Mouse (Mus musculus) limb, embryonic 15.5 days (tissue): ENCODE measurements around the gene Skil. TPM values are rescaled to one million over a fixed set of nuclear protein-coding genes. Genes with fewer than 3 reads are reported as not detected.
A peak's percentile ranks its signal among the peaks of the same experiment; 100 is the strongest.

ENCODE experiments used
- ATAC-seq: fragments of 200-750 bp; cut with Nextera tagmentation; 2 replicates; pipeline ENCODE4 v1.8.0; 2017; ENCODE audit warnings: low read depth, moderate TSS enrichment; ENCODE audit not compliant: insufficient number of reproducible peaks, low FRiP score, low TSS enrichment
- H3K27ac ChIP-seq: fragments of 300-500 bp; sonication (generic); 2 replicates; pipeline ENCODE4 v1.5.1; 2015; ENCODE audit warnings: moderate library complexity, mild to moderate bottlenecking, inconsistent platforms
- H3K27me3 ChIP-seq: fragments of 300-500 bp; sonication (generic); 2 replicates; pipeline ENCODE4 v1.6.1; 2015; ENCODE audit warnings: inconsistent platforms
- H3K36me3 ChIP-seq: fragments of 300-500 bp; sonication (generic); 2 replicates; pipeline ENCODE4 v1.6.1; 2015; ENCODE audit warnings: inconsistent platforms
- H3K4me1 ChIP-seq: fragments of 300-500 bp; sonication (generic); 2 replicates; pipeline ENCODE4 v1.6.1; 2015; ENCODE audit warnings: inconsistent platforms
- H3K4me2 ChIP-seq: fragments of 300-500 bp; sonication (generic); 2 replicates; pipeline ENCODE4 v1.6.1; 2015; ENCODE audit warnings: mild to moderate bottlenecking, inconsistent platforms
- H3K4me3 ChIP-seq: fragments of 300-500 bp; sonication (generic); 2 replicates; pipeline ENCODE4 v1.5.1; 2015; ENCODE audit warnings: mild to moderate bottlenecking, inconsistent platforms
- H3K9ac ChIP-seq: fragments of 300-500 bp; sonication (generic); 2 replicates; pipeline ENCODE4 v1.6.1; 2015; ENCODE audit warnings: inconsistent platforms
- H3K9me3 ChIP-seq: fragments of 300-500 bp; sonication (generic); 2 replicates; pipeline ENCODE4 v1.6.1; 2016; ENCODE audit warnings: inconsistent platforms
- WGBS: fragments of 180-500 bp; shearing (Covaris S2); methylation state at CpG from one replicate; pipeline ENCODE4 v1.1.7; 2015; 5-methylcytosine and 5-hydroxymethylcytosine counted together
- polyA plus RNA-seq: library from polyadenylated mRNA; unstranded; fragments of >200 nt; fragmentation: Nextera tagmentation; extraction: Ambion mirVana; gene quantifications from 2 replicates; pipeline ENCODE4 v1.2.1, GENCODE M21; 2015

Skil gene
- polyA plus RNA-seq, 1 experiment from 2014 or later, result 22.0 TPM

DNA sequence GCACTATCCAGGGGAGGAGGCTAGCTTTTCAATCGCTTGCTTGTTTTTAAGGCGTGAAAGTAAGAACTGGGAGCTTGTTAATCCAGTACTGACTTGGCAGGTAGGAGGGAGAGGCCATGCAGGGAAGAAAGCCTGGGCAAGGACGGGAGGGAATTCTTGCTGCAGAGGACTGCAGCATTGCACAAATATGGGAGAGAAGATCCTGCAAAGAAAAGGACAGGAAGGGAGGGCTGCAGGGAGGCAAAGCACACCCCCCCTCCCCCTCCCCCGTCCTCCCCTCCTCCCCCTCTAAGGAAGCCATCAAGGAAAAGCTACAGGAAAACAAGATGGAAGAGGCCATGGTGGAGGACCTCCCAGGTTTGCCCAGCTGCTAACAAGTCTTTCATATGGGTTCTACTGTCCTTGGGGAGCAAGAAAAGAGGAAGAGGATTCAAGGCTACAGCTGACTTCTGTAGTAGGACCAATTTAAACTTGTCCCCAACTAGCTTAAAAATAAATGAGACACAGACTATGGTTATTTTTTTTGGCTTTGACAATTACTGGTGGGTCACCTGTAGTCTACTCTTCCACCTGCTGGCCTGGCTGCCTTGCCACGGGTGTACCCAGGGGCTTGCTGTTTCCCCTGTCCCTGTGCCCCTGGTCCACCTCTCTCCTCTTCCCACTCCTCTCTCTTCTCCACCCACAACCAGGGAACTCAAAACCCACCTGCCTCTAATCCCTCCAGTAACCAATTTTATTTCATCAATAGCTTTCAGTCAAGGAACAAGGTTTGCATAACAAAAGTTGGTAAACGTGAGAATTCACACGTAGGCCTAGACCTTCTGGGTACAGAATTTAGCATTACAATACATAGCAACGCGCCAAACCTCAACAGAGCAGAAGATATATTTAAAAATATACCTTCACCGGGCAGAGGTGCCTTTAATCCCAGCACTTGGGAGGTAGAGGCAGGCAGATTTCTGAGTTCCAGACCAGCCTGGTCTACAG is 5.8 kb upstream of the Skil start:
- Histone ChIP-seq H3K9me3 (no peaks in the 10 kb centered on the region), H3K4me1 (peaks cover 15% of the 10 kb centered on the region), H3K9ac (no peak overlapping the region), H3K4me3 (no peak overlapping the region), H3K4me2 (no peak overlapping the region), H3K36me3 (no peaks in the 10 kb centered on the region), H3K27ac (no peak overlapping the region), H3K27me3 (no peaks in the 10 kb centered on the region)
- no peak for ATAC-seq
- 40% methylated on average over 10 of the region's 10 CpGs for WGBS

DNA sequence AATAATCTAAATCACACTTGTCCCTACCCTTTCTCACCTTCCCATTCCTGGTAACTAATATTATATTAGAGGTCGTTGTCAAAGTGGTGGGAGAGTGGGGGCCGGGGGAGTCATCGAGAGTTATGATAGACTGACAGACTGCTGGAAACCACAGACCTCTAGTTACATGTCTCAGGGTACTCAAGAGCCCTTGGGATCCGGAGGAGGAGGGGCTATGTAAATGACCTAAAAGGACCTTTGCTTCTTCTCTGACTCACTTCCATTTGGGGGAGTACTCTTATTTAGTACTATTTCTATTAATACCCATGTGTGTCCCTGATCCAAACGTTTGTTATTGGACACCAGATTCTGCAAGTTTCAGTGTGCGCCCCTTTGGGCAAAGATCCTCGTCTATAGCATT is 4.9 kb upstream of the Skil start:
- Histone ChIP-seq H3K9ac (no peak overlapping the region), H3K27ac (no peak overlapping the region), H3K27me3 (no peaks in the 10 kb centered on the region), H3K4me3 (no peak overlapping the region), H3K4me1 (peaks cover 15% of the 10 kb centered on the region), H3K9me3 (no peaks in the 10 kb centered on the region), H3K36me3 (no peaks in the 10 kb centered on the region), H3K4me2 (no peak overlapping the region)
- WGBS, result 56% methylated on average over 7 of the region's 7 CpGs
- no peak for ATAC-seq

DNA sequence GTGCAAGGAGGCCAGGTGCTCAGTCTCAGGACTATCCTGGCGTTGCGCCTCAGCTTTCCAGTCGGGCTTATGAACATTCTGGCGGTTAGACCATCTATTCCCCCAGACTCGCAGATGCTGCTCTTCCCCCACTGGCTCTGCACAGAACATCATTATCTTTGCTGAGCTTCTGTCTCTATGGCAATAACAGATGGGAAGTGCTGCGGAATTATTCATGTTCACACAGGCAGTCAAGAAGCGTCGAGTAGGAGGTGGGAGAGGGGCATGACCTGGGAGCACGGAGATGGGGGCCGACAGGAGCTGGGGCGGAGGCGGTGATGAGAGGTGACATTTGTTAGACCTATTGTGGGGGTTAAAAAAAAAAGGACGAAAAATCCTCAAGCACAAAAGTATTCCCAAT is 1.7 kb upstream of the Skil start:
- WGBS, result 4% methylated on average over 13 of the region's 13 CpGs
- no peak for ATAC-seq

DNA sequence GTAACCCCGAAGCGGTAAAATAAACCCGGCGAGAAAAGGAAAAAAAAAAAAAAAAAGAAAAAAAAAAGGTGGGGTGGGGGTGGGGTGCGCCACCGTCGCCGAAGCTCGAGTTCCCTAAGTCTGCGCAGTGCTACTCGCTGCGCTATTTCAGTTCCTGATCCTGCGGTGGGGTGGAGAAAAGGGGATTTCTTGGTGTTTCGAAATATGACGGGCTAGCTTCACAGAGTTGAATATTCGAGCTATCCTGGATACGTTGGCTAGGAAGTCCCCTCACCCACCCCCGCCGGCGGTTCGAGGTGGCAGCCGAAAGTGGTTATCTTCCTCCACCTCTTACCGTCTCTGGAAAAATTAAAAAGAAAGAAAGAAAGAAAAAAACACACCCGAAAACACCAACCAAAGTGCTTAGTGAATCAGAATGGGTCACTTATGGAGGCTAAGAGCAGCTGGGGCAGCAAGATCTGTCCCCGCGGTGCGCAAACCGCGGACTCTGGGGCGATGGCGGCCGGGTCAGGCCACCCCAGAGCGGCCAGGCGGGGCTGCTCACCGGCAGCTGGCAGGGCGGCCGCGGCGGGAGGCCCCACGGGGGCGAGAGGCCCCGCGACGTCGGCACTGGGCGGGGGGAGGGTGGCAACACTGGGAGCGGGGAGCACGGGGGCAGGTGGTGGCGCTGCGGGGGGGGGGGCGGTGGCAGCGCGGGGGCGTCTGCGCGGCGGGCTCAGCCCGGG is 1.1 kb upstream of the Skil start:
- ATAC-seq, result peak; percentile 42
- no peaks in the 10 kb centered on the region for H3K9me3 ChIP-seq
- peaks cover 9% of the 10 kb centered on the region; the same call in 1 of the 2 replicates for H3K36me3 ChIP-seq
- no peaks in the 10 kb centered on the region for H3K27me3 ChIP-seq
- peak overlapping the region; percentile 99 for H3K27ac ChIP-seq
- H3K4me3 ChIP-seq, result peak overlapping the region; percentile 96
- peaks cover 30% of the 10 kb centered on the region for H3K4me1 ChIP-seq
- under 1% methylated on average over 42 of the region's 58 CpGs for WGBS
- H3K4me2 ChIP-seq, result peak overlapping the region; percentile 77
- H3K9ac ChIP-seq, result peak overlapping the region; percentile 56

More for the DNA sequence above, 1.7 kb upstream of the Skil start:
- Histone ChIP-seq H3K36me3 (0 out of 2 replicates have a peak, but pooled peaks cover 6% of the 10 kb centered on the region), H3K9ac (no peak overlapping the region), H3K4me1 (peaks cover 32% of the 10 kb centered on the region), H3K4me2 (peak overlapping the region; percentile 77), H3K27ac (peak overlapping the region; percentile 99), H3K4me3 (peak overlapping the region; percentile 96), H3K27me3 (no peaks in the 10 kb centered on the region), H3K9me3 (no peaks in the 10 kb centered on the region)

DNA sequence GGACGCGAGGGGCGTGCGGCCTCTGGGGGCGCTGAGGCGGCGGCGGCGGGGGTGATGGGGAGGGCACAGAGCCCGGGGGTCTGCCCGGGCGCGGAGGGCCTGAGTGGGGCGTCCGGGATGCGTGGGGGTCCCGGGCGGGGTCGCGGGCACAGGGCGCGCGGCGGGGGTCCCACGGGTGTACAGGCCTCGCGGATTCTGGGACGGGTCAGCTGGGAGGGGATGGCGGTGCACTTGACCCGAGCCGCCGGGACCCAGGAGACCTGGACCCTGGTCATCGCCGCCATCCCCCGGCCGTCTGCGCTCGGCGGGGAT is 277 bp downstream of the Skil start:
- H3K4me2 ChIP-seq, result peak overlapping the region; percentile 77
- peak overlapping the region; percentile 82 for H3K9ac ChIP-seq
- no peaks in the 10 kb centered on the region for H3K27me3 ChIP-seq
- H3K4me1 ChIP-seq, result peaks cover 30% of the 10 kb centered on the region
- H3K4me3 ChIP-seq, result peak overlapping the region; percentile 96
- peaks cover 9% of the 10 kb centered on the region; the same call in 1 of the 2 replicates for H3K36me3 ChIP-seq
- H3K9me3 ChIP-seq, result no peaks in the 10 kb centered on the region
- peak overlapping the region; percentile 99 for H3K27ac ChIP-seq
- under 1% methylated on average over 35 of the region's 39 CpGs for WGBS
- peak; percentile 1; the same call in 1 of the 2 replicates for ATAC-seq

DNA sequence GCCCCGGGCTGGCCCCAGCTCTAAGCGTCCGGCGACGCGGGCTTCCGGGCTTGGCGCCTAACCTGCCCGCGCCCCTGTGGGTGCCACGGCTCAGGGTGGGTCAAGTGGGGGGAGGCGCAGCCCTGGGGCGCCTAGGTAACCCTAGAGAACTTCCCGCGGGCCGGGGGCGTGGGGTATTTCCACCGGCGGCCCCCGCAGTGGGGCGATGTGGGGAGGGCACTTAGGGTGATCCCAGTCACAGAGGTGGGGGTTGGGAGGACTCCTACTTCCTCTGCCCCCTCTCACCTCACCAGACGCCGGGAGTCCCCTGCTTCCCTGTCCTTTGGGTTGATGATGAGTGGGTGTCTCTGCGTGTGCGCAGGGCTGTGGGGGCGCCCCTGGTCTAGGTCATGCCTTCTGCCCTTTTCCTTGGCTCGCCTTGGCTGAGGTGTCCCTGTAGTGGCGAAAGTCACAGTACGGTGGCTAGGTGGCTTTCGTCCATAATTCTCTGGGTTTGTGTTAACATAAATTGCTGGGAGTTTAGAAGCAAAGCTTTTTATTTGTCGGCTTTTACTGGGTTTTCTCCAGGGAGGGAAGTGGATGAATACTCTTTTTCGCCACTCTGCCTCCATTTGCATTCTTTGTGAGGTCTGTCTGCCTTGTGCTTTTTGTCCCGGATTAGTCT is 765 bp downstream of the Skil start:
- peak overlapping the region; percentile 99 for H3K27ac ChIP-seq
- H3K36me3 ChIP-seq, result peaks cover 9% of the 10 kb centered on the region; the same call in 1 of the 2 replicates
- WGBS, result under 1% methylated on average over 33 of the region's 33 CpGs
- no peak for ATAC-seq
- H3K9ac ChIP-seq, result peak overlapping the region; percentile 82
- peak overlapping the region; percentile 96 for H3K4me3 ChIP-seq
- H3K27me3 ChIP-seq, result no peaks in the 10 kb centered on the region
- peak overlapping the region; percentile 77 for H3K4me2 ChIP-seq
- no peaks in the 10 kb centered on the region for H3K9me3 ChIP-seq
- H3K4me1 ChIP-seq, result peaks cover 30% of the 10 kb centered on the region

DNA sequence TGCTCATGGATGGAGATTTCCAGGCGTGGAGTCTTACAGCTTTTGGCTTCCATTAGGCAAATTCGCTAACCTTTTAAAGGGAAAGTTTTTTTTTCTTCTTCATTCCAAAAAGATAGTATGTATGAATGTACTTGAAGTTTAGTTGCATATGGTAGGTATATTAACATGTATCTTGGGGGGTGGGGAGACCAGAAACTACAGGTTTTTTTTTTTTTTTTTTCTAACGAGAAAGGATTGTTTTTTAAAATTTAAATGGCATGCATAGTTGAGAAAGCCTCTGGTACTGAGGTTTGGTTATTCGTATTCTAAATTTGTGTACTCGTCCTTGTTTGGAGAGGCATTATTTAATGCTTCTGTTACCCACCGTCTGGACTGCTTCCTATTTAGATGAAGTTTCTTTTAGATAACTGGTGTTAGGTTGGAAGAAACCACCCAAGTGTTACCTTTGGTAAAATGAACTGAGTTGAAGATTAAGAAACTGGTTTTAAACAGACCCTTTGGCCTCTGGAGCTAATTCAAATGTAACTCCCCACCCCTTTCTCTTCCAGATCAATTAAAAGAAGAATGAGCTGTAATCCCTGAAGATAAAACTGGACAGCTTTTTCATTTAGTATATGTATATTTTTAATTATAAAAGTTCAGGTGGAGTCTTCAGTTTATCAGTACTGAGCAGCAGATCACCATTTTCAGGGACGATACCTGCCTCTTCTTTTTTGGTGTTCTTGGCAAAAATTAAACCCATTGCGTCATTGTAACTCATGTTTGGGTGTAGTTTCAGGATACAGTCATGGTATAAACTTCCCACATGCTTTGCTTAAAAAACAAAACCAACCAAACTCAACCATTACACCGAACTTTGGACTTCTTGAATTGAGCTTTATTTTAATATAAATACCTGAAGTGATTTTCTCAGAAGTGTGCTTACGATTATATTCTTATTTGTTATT is 1.6 kb downstream of the Skil start:
- Histone ChIP-seq H3K36me3 (peaks cover 9% of the 10 kb centered on the region; the same call in 1 of the 2 replicates), H3K9me3 (no peaks in the 10 kb centered on the region), H3K4me2 (peak overlapping the region; percentile 77), H3K27me3 (no peaks in the 10 kb centered on the region), H3K27ac (peak overlapping the region; percentile 99), H3K4me1 (peaks cover 30% of the 10 kb centered on the region), H3K4me3 (peak overlapping the region; percentile 96), H3K9ac (peak overlapping the region; percentile 82; the same call in 1 of the 2 replicates)
- no peak for ATAC-seq
- WGBS, result 39% methylated on average over 10 of the region's 10 CpGs

DNA sequence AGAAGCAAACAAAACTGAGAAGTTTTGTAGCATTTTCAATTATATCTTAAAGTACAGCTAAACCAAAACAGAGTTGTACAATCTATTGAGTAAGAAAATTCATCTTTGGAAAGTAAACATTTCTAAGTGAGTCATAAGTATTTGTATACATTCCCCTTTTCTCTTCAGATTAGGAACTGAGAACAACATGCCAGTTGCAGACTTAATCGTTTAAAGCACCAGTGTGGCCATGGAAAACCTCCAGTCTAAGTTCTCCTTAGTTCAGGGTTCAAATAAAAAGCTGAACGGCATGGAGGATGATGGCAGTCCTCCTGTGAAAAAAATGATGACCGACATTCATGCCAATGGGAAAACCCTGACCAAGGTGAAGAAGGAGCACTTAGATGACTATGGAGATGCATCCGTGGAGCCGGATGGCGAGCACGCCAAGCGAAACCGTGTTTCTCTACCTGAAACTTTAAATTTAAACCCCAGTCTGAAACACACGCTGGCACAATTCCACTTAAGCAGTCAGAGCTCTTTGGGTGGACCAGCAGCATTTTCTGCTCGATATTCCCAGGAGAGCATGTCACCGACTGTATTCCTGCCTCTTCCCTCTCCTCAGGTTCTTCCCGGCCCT is 2.4 kb downstream of the Skil start:
- no peak overlapping the region for H3K4me3 ChIP-seq
- no peaks in the 10 kb centered on the region for H3K9me3 ChIP-seq
- peaks cover 32% of the 10 kb centered on the region for H3K4me1 ChIP-seq
- WGBS, result 81% methylated on average over 13 of the region's 13 CpGs
- H3K36me3 ChIP-seq, result peaks cover 9% of the 10 kb centered on the region; the same call in 1 of the 2 replicates
- ATAC-seq, result no peak
- H3K9ac ChIP-seq, result no peak overlapping the region
- H3K27ac ChIP-seq, result no peak overlapping the region
- H3K4me2 ChIP-seq, result no peak overlapping the region
- H3K27me3 ChIP-seq, result no peaks in the 10 kb centered on the region

DNA sequence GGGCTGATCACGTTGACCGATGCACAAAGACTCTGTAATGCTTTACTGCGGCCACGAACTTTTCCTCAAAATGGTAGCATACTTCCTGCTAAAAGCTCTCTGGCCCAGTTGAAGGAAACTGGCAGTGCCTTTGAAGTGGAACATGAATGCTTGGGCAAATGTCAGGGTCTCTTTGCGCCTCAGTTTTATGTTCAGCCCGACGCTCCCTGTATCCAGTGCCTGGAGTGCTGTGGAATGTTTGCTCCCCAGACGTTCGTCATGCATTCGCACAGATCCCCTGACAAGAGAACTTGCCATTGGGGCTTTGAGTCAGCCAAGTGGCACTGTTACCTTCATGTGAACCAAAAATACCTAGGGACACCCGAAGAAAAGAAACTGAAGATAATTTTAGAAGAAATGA is 3.1 kb downstream of the Skil start:
- Histone ChIP-seq H3K27me3 (no peaks in the 10 kb centered on the region), H3K9me3 (no peaks in the 10 kb centered on the region), H3K4me3 (no peak overlapping the region), H3K27ac (no peak overlapping the region), H3K36me3 (peaks cover 9% of the 10 kb centered on the region; the same call in 1 of the 2 replicates), H3K4me1 (peaks cover 31% of the 10 kb centered on the region), H3K9ac (no peak overlapping the region), H3K4me2 (0 out of 2 replicates have a peak overlapping the region, but pooled peaks have one; percentile 24)
- 50% methylated on average over 11 of the region's 11 CpGs for WGBS
- no peak for ATAC-seq

DNA sequence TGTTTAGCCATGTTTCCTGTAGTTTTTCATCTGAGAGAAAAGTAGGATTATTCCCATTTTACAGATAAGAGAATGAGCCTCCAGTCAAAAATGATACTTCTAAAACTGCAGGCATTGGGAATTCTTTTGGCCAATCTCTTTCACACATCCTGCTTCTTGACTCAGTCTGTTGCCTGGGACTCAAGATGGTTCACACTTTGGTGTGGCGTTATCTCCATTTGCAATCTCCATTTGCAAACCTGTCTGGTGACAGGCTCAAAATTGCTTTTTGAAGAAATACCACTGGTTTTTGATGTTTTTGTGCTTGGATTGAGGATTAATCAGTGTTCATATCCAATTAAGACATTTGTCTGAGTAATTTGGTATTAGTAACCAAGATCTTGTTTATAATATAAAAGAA is 3.7 kb downstream of the Skil start:
- H3K4me2 ChIP-seq, result no peak overlapping the region
- H3K9ac ChIP-seq, result no peak overlapping the region
- H3K4me3 ChIP-seq, result no peak overlapping the region
- WGBS, result 84% methylated on average over 1 of the region's 1 CpGs
- no peak overlapping the region for H3K27ac ChIP-seq
- no peaks in the 10 kb centered on the region for H3K9me3 ChIP-seq
- no peak for ATAC-seq
- H3K4me1 ChIP-seq, result peaks cover 27% of the 10 kb centered on the region
- H3K27me3 ChIP-seq, result no peaks in the 10 kb centered on the region
- peaks cover 9% of the 10 kb centered on the region; the same call in 1 of the 2 replicates for H3K36me3 ChIP-seq
